Mouse (Mus musculus): ENCODE measurements at regions not wholly inside any gene's neighbourhood (a gene's known extent, or its start where the extent isn't known, plus 50 kb on each side); places are given as distances from the start of the nearest gene placed in this dataset.

GRCm38 (mm10) chr11:111945806-111946205 lies 836.2 kb upstream of the Sox9 start:
- TF ChIP-seq CTCF (IDR thresholded peaks at IDR 0.05; ENCODE audit: low read depth) (no peak), EP300 (IDR thresholded peaks at IDR 0.05; ENCODE audit: low read depth) (no peak)
